Mouse (Mus musculus) hindbrain, embryonic 10.5 days (tissue): ENCODE results near the gene Ccdc83. TPM values are rescaled to one million over a fixed set of nuclear protein-coding genes. Genes with fewer than 3 reads are reported as not detected.

Experiments
- DNase-seq: peaks from one replicate; pipeline ENCODE4 v3.0.0-alpha.2; 2017; ENCODE audit warnings: low spot score
- H3K27ac ChIP-seq: fragments of 300-500 bp; sonication (generic); 2 replicates; pipeline ENCODE4 v1.5.1; 2016; ENCODE audit warnings: mild to moderate bottlenecking, moderate library complexity
- H3K27me3 ChIP-seq: fragments of 300-500 bp; sonication (generic); 2 replicates; pipeline ENCODE4 v1.6.1; 2016; ENCODE audit warnings: mild to moderate bottlenecking; ENCODE audit not compliant: poor library complexity, insufficient read depth, severe bottlenecking
- H3K36me3 ChIP-seq: fragments of 300-500 bp; sonication (generic); 2 replicates; pipeline ENCODE4 v1.6.1; 2016; ENCODE audit warnings: mild to moderate bottlenecking, moderate library complexity
- H3K4me1 ChIP-seq: fragments of 300-500 bp; sonication (generic); replicated peaks from 2 replicates; pipeline ENCODE4 v1.6.1; 2016; ENCODE audit warnings: mild to moderate bottlenecking
- H3K4me3 ChIP-seq: fragments of 300-500 bp; sonication (generic); 2 replicates; pipeline ENCODE4 v1.5.1; 2016; ENCODE audit warnings: mild to moderate bottlenecking, moderate library complexity
- H3K9me3 ChIP-seq: fragments of 300-500 bp; sonication (generic); 2 replicates; pipeline ENCODE4 v1.6.1; 2016; ENCODE audit warnings: mild to moderate bottlenecking, moderate library complexity
- WGBS: fragments of 180-500 bp; shearing (Covaris S2); methylation state at CpG from one replicate; pipeline ENCODE4 v1.1.7; 2016; 5-methylcytosine and 5-hydroxymethylcytosine counted together
- polyA plus RNA-seq: library from polyadenylated mRNA; unstranded; fragments of >200 nt; fragmentation: Nextera tagmentation; extraction: Ambion mirVana; gene quantifications from 2 replicates; pipeline ENCODE4 v1.2.1, GENCODE M21; 2016

Gene Ccdc83
- polyA plus RNA-seq, 1 experiment from 2014 or later = not detected

DNA sequence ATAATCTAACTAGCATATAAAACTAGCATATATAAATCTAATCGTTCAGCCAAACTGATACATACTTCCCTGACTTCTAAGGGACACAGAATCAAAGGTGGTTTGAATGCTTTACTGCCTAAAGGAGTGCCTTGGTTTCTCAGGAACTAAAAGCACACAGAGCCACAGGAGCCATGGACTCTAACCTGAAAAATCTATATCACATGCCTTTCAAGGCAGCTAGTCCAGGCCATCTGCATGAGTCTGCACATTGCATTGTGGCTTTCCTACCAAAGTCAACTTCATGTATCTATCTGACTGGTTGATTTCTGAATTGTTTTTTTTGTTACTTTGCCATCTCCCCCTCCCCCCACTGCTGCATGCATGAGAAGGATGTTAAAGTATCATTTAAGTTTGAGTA, 84.9 kb downstream of the Ccdc83 start:
- 94% methylated on average over 1 of the region's 1 CpGs for WGBS
- peaks cover 77% of the 10 kb centered on the region for H3K36me3 ChIP-seq
- H3K4me1 ChIP-seq = no peaks in the 10 kb centered on the region
- no peak for DNase-seq
- H3K27me3 ChIP-seq = no peaks in the 10 kb centered on the region
- no peaks in the 10 kb centered on the region for H3K9me3 ChIP-seq
- H3K27ac ChIP-seq = no peak overlapping the region
- H3K4me3 ChIP-seq = no peak overlapping the region

DNA sequence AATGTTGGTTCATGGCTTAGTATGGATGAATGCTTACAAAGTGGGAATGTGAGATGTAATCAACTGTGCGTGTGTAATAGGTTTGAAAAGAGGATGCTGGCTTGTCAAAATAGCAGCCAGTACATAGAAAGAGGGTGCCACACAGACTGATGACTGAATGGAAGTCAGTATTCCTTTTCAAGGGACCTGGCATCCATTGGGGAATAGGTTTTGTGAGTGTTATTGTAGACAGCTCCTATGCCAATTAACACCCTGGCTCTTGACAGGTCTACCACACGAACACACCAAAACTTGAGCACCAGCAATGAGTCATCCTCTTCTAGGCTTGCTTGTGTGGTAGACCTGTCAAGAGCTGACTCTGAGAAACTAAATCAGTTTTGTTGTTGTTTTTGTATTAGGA, 90.0 kb downstream of the Ccdc83 start:
- no peaks in the 10 kb centered on the region for H3K27me3 ChIP-seq
- no peak overlapping the region for H3K4me3 ChIP-seq
- 91% methylated on average over 2 of the region's 2 CpGs for WGBS
- no peak for DNase-seq
- H3K27ac ChIP-seq = no peak overlapping the region
- H3K36me3 ChIP-seq = peaks cover 88% of the 10 kb centered on the region
- H3K4me1 ChIP-seq = no peaks in the 10 kb centered on the region
- no peaks in the 10 kb centered on the region for H3K9me3 ChIP-seq

Other genes starting within 250 kb of the Ccdc83 start
- gene Picalm, start 135.6 kb downstream of the Ccdc83 start, polyA plus RNA-seq = 26.3 and 28.8 TPM in 2 replicates
- 2.7 and 2.9 TPM in 2 replicates for gene Sytl2, start 36.5 kb upstream of the Ccdc83 start, polyA plus RNA-seq
- gene Ccdc89, start 160.8 kb upstream of the Ccdc83 start, polyA plus RNA-seq = 2.3 and 2.6 TPM in 2 replicates
- gene Crebzf, start 177.0 kb upstream of the Ccdc83 start, polyA plus RNA-seq = 23.6 and 28.7 TPM in 2 replicates
- gene Tmem126a, start 191.5 kb upstream of the Ccdc83 start, polyA plus RNA-seq = 127 and 132 TPM in 2 replicates
- 38.3 and 39.0 TPM in 2 replicates for gene Tmem126b, start 210.2 kb upstream of the Ccdc83 start, polyA plus RNA-seq
- gene Dlg2, start 210.9 kb upstream of the Ccdc83 start, polyA plus RNA-seq = 1.00 and 2.2 TPM in 2 replicates